Mouse (Mus musculus) lung, postnatal 4 days (tissue): ENCODE measurements around the gene Snx5.

Source experiments
- DNase-seq, 2 experiments: peaks; one replicate each; pipeline ENCODE4 v3.0.0; 2021

Gene Snx5

DNA sequence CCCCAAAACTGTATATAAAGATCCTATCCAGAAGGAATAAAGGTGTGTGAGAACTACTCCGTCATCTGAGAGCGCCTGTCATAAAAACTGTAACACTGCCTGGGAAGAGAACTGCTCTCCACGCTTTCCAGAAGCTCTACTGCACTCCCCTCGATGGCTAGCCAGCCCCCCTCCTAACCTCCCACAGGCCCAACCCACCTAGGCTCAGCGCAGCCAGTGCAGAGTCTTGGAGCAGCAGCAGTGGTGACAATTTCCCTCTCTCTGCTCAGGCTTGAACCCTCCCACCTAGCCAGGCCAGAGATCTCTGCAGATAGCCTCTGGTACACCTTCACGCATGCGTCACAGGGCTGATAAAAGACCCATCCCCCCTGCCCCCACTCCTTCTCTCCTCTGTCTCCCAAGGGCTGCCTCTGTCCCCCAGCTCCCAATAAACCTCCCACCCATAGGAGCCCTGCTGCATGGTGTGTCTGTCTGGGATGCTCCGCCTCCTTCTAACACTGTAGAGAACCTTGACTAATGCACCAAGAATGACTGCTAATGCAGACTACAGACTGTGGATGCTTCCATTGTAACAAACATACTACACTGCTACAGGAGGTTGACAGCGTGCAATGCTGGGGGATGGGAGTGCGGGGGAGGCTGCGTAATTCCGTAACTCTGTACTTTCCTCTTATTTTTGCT, 43.7 kb downstream of the Snx5 start:
- DNase-seq: no peak

DNA sequence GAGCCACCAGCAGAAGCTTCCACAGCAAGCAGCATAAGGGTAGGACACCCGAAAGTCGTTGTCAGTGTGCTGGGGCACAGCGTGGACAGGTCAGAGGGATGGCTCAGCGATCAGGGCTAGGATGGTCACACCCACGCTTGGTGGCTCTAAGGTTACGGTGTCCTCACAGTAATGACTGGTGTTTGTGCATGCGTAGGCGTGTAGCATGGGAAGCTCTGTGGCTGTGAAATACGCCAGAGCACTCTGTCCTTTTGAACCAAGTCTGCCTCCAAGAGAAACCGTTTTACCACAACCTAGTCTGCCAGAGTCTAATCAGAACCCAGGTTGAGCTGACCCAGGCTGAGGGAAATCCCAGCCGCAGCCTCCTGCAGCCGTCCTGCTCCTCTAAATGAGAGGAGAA, 46.4 kb downstream of the Snx5 start:
- no peak for DNase-seq

DNA sequence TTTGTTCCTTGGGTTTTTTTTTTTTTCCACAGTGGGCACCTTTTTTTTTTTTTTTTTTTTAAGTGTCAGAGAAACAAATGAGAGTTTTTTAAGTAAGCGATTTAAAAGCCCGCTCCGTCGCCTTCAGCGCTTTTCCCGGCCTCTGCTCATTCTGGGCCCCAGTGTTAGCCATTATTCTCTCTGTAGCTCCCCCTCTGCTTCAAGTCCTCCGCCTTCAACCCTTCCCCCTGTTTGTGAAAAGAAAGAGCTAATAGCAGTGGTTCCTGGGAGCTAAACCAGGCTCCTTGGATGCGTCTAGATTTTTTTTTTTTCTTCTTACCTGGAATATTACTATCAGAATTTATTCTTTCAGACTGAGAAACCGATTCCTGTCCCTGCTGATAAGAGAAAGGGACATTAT, 55.1 kb downstream of the Snx5 start:
- no peak for DNase-seq

DNA sequence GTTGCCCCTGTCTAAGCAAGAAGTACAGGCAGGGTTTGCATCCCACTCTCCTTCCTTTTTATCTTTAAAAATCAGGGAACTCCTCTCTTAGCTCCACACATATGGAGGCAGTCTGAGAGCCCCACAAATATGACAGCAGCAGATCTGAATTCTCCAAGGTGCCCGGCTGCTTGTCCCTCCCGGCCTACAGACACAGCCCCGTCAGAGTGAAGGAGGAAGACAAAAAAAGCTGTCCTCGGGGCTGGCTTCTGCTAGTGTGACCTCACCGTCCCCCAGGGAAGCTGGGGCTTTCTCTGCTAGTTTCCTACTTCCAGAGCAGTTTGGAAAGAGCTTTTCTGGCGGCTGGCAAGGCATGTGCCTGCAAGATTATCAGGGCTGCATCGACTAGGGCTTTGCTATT, 55.5 kb downstream of the Snx5 start:
- no peak for DNase-seq

DNA sequence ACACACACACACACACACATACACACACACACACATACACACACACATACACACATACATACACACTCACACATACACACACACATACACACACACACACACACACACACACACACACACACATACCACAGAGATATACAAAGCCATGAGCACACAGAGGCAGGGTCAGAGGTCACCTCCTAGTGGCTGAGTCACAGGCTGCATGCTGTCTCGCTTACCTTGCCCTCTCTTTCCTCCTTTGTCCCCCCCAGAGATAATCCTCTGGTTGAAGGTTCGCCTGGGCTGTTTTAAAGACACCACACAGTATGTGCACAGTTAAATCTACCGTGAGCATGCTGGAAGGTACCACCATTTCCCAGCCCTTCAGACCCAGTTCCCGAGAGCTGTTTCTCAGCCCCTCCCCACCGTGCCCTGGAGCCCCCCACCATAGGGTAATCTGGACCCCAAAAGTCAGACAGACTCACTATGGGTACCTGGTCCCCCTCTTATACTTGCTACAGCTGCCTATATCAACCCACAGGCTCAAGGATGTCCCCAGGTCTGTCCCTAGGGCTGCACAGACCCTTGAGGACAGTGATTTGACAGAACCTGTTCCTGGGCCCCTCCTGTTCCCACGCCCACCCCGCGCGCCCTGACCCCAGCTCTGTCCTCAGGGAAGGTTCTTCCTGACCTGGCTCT, 56.1 kb downstream of the Snx5 start:
- DNase-seq: no peak

DNA sequence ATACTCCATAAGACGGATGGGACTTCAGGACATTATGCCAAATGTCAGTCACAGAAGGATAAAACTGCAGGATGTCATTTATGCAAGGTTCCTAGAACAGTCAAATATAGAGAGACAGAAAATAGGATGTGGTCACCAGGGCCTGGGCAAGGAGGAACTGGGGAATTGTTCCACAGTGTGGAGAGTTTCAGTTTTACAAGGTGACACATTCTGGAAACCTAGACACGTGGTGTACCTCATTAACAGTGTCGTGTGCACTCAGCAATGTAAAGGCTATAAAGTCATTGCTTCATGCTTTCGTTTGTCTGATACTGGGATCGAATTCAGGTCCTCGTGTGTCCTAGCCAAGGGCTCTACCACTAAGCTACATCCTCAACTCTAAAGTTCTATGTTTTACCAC, 56.9 kb downstream of the Snx5 start:
- no peak for DNase-seq

DNA sequence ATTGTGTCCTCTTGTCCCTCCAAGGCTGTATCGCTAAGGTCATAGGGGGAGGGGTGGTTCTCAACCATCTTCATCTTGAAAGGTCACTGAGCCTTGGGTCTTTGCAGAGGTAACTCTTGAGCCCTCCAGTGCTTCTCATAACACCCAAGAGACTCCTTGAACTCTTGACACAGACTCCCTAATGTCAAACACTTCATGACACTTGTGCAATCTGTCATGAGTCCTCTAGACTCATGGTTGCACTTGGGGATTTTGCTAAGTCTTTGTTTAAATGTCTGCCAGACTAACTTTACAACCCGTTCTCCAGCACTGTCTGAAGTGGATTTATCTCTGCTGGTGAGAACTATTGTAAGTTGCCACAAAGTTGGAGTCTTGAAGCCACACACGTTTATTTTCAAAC, 61.3 kb downstream of the Snx5 start:
- no peak for DNase-seq

DNA sequence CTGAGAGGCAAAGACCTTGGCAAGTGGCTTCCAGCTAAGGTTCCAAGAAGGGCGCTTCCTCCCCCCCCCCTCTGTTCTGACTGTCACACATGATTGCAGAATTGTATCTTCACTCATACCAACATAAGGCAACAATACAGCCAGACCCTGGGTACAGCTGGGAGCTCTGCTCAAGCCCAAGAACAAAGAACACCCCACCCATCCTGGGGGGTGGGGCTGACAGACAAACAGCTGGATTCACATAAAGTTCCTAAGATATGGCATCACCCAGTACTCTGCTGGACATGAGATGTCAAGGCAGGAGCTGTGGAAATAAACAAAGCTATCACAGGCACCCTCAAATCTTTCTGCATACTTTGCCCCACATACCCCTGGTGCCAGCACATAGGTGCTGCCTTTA, 63.3 kb downstream of the Snx5 start:
- peak; percentile 48 to 60 for DNase-seq

DNA sequence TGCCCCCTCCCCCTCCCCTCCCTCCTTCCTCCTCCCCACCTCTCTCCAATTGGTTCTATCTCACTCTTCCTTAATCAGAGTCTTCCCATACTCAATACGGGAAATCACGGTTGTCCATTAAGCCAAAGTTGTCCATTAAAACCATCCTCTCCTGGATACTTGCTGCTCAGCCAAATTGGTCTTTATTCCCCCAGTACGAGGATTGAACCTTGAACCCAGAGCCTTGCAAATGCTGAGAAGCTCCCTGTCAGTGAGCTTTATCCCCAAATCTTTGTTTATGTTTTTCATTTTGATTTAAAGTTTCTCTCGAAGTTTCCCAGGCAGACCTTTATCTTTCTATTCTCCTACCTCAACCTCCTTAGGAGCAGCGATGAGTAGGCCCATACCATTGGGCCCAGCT, 67.7 kb downstream of the Snx5 start:
- no peak for DNase-seq

DNA sequence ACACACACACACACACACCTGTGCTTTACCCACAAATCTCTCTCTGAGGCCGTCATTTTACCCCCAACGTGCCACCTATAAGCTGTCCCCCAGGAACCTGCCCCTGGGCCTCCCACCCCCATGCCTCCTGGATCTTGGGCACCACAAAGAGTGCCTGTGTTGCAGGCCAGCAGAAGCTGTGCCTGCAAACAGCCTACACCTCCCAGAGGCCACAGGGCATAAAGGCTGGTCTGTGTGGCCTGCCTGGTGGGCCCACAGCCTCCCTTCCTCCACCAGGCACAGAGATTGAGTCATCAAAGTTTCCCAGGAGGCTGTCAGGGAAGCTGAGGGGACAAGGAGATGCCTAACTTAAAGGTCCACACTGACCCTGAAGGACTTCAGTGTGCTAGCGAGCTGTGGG, 68.1 kb downstream of the Snx5 start:
- no peak for DNase-seq

DNA sequence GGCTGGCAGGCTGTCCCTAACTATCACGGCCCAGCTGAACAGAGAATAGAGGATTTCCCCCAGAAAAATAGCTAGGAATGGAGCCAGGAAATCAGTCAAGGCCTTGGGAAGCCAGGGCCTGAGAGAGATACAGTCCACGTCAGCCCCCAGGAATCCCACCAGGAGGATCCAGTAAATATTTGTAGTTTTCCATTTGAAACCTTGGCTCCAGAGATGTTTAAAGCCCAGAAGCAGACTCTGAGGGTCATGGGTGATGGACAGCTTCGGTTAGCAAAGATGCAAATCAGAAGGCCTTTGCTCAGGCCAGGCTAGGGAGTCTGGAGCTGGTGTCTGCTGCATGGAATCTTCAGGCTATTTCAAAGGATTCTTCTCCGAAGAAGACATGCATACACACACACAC, 68.6 kb downstream of the Snx5 start:
- DNase-seq: no peak
